Mouse (Mus musculus) brain, embryonic 14.5 days (tissue): ENCODE results near the gene Grb10.

Experiments used
- CTCF ChIP-seq: fragments of 200-500 bp; IDR thresholded peaks from 2 replicates; pipeline ENCODE4 v1.5.1; 2012; ENCODE audit warnings: inconsistent platforms, mild to moderate bottlenecking, moderate library complexity, borderline replicate concordance; ENCODE audit not compliant: insufficient read depth, insufficient read length; ENCODE audit errors: extremely low read depth
- POLR2A ChIP-seq: fragments of 200-500 bp; IDR thresholded peaks from 2 replicates; pipeline ENCODE4 v1.6.1; 2012; ENCODE audit warnings: mild to moderate bottlenecking, inconsistent platforms, borderline replicate concordance; ENCODE audit not compliant: poor library complexity, insufficient read depth, insufficient read length, severe bottlenecking; ENCODE audit errors: extremely low read depth

GRCm38 (mm10) chr11:11970246-11970645 is 68.2 kb downstream of the Grb10 start:
- TF ChIP-seq CTCF (no peak), POLR2A (no peak)
